Mouse (Mus musculus) stomach, postnatal 0 days (tissue): ENCODE data around the gene Noct.

Experiments
- CTCF ChIP-seq: IDR thresholded peaks from 2 replicates; pipeline ENCODE4 v1.5.1; 2016; ENCODE audit warnings: antibody characterized with exemption, low read depth, mild to moderate bottlenecking, moderate library complexity
- EP300 ChIP-seq: optimal IDR thresholded peaks from 2 replicates; pipeline ENCODE3; 2016; ENCODE audit warnings: antibody characterized with exemption

DNA sequence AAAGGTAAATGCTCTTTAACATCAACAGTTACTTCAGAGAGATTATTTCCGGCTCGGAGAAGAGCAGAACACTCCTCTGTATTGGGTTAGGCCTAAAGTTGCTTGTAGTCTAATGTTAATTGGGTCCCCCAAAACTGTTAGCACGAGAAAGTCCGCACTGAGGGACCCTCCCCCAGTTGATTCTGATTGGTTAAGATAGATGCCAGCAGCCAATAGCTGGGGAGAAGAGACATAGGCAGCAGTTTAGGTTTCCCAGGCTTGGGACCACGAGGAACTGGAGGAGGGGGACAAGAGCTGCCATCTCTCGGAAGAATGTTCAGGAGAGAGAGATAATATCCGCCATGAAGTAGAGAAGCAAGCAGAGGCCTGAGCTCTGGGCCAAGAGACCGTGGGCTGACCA, 28.5 kb upstream of the Noct start:
- no peak for TF ChIP-seq EP300
- TF ChIP-seq CTCF: no peak
